Mouse (Mus musculus): ENCODE results near the gene Tut7. TPM values are rescaled to one million over a fixed set of nuclear protein-coding genes. Genes with fewer than 3 reads are reported as not detected.

Gene Tut7
- total and polyA plus RNA-seq, 3 experiments: 47.7 to 135 (median 53.8) TPM

DNA sequence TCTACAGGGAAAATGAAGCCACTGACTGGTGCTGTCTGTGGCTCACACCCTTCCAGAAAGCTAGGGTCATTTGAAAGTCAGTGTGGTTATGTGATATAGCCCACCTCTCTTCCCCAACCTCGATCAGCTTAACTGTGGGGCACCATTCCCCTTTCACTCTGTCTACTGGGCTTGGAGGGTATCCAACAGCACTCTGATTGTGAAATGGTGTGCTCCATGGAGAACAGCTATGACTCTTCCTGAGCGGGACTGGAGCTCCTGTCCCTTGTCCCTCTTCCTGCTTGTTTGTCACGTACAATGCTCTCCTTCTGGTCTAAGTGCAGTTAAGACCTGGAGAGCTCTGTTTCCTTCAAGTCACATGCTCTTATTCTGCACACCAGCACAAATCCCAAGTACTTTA is 47.8 kb downstream of the Tut7 start:
- DNase-seq (ENCODE audit: low read depth, low spot score): no peak
- Histone ChIP-seq H3K36me3 (ENCODE audit: control insufficient read depth in 1 of 2, insufficient read depth in 2 of 2, low read length in 2 of 2) (peaks cover 15 to 25% of the 10 kb centered on the region in 2 experiments), H3K4me3 (ENCODE audit: control insufficient read depth in 1 of 2, insufficient read depth in 1 of 2, low read depth in 2 of 2, low read length in 2 of 2) (no peak overlapping the region), H3K79me2 (ENCODE audit: control insufficient read depth, insufficient read depth, low read length, poor library complexity) (no peaks in the 10 kb centered on the region; the same call in 1 of the 2 replicates), H3K9ac (ENCODE audit: control insufficient read depth, low read depth, low read length, poor library complexity, severe bottlenecking) (no peak overlapping the region), H3K27ac (ENCODE audit: control insufficient read depth, low read depth, low read length) (no peak overlapping the region), H3K27me3 (ENCODE audit: control insufficient read depth in 1 of 2, insufficient read depth in 2 of 2, low read length in 2 of 2) (no peaks in the 10 kb centered on the region), H3K9me3 (replicated peaks; ENCODE audit: insufficient read depth, low read length) (no peaks in the 10 kb centered on the region), H3K4me1 (ENCODE audit: control insufficient read depth in 1 of 2, insufficient read depth in 2 of 2, low read length in 2 of 2) (peaks cover 7 to 8% of the 10 kb centered on the region in 2 experiments; a peak in 2 of 4 replicates)
- TF ChIP-seq POLR2AphosphoS2 (IDR thresholded peaks at IDR 0.05; ENCODE audit: low read length): no peak

DNA sequence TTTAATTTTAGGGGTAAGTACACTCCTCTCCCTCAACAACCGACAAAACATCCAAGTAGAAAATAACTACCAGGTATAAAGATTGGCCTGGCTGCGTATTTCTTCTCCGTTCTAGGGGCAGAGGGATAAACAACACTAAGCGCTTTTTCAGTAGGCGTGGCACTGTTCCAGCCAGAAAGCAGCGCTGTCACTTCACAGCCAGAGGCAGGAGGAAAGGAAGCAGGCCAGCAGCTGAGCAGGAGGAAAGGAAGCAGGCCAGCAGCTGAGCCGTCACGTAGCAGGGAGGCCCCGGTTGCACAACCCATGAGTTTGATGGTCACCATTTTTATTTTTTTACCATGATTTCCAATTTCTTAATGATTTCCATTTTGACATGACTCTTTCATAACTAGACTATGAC is 51.7 kb downstream of the Tut7 start:
- Histone ChIP-seq H3K9ac (ENCODE audit: control insufficient read depth, low read depth, low read length, poor library complexity, severe bottlenecking) (peak overlapping the region; percentile 90), H3K9me3 (replicated peaks; ENCODE audit: insufficient read depth, low read length) (no peaks in the 10 kb centered on the region), H3K4me1 (ENCODE audit: control insufficient read depth in 1 of 2, insufficient read depth in 2 of 2, low read length in 2 of 2) (peaks cover 17 to 26% of the 10 kb centered on the region in 2 experiments; a peak in 3 of 4 replicates), H3K27me3 (ENCODE audit: control insufficient read depth in 1 of 2, insufficient read depth in 2 of 2, low read length in 2 of 2) (no peaks in the 10 kb centered on the region), H3K4me3 (ENCODE audit: control insufficient read depth in 1 of 2, insufficient read depth in 1 of 2, low read depth in 2 of 2, low read length in 2 of 2) (peak overlapping the region; percentile 41 to 72), H3K79me2 (ENCODE audit: control insufficient read depth, insufficient read depth, low read length, poor library complexity) (peaks cover 34% of the 10 kb centered on the region), H3K27ac (ENCODE audit: control insufficient read depth, low read depth, low read length) (peak overlapping the region; percentile 100), H3K36me3 (ENCODE audit: control insufficient read depth in 1 of 2, insufficient read depth in 2 of 2, low read length in 2 of 2) (peaks cover 10 to 33% of the 10 kb centered on the region in 2 experiments)
- TF ChIP-seq NELFE (IDR thresholded peaks at IDR 0.05; ENCODE audit: low read depth, low read length) (no peak; the same call in 1 of the 2 replicates), MAZ (IDR thresholded peaks at IDR 0.05; ENCODE audit: low read depth, low read length) (no peak; the same call in 1 of the 2 replicates), MXI1 (IDR thresholded peaks at IDR 0.05; ENCODE audit: low read depth, low read length) (peak; percentile 81), CHD2 (IDR thresholded peaks at IDR 0.05; ENCODE audit: low read length) (no peak), ZKSCAN1 (IDR thresholded peaks at IDR 0.05; ENCODE audit: low read depth, low read length) (no peak), RAD21 (IDR thresholded peaks at IDR 0.05; ENCODE audit: low read depth, low read length) (no peak), E2F4 (IDR thresholded peaks at IDR 0.05; ENCODE audit: borderline replicate concordance, low read depth, low read length) (no peak), POLR2A (IDR thresholded peaks at IDR 0.05; ENCODE audit: control insufficient read depth in 1 of 2, insufficient read depth in 1 of 2, low read depth in 1 of 2, low read length in 2 of 2, poor library complexity in 1 of 2) (peak in 1 of 2 experiments; percentile 32; a peak in 1 of 4 replicates), NRF1 (IDR thresholded peaks at IDR 0.05; ENCODE audit: insufficient read depth, low read depth, low read length, poor library complexity, severe bottlenecking) (no peak), RCOR1 (IDR thresholded peaks at IDR 0.05; ENCODE audit: low read depth, low read length) (no peak), TAL1 (IDR thresholded peaks at IDR 0.05; ENCODE audit: low read length) (0 out of 2 replicates have a peak, but pooled peaks have one; percentile 2), USF1 (IDR thresholded peaks at IDR 0.05; ENCODE audit: low read depth, low read length) (0 out of 2 replicates have a peak, but pooled peaks have one; percentile 2), MEF2A (IDR thresholded peaks at IDR 0.05; ENCODE audit: extremely low read depth, insufficient replicate concordance, low read depth, low read length, poor library complexity, severe bottlenecking) (no peak), CTCF (IDR thresholded peaks at IDR 0.05 in 2 of 3, conservative IDR thresholded peaks at IDR 0.05 in 1 of 3; ENCODE audit: control insufficient read depth in 1 of 3, insufficient read depth in 1 of 3, low read depth in 2 of 3, low read length in 3 of 3, poor library complexity in 1 of 3, severe bottlenecking in 1 of 3) (no peak), ETS1 (IDR thresholded peaks at IDR 0.05; ENCODE audit: low read depth, low read length) (peak; percentile 97), MAX (IDR thresholded peaks at IDR 0.05; ENCODE audit: low read length) (peak; percentile 35), SIN3A (IDR thresholded peaks at IDR 0.05; ENCODE audit: low read length) (peak; percentile 85), CHD1 (IDR thresholded peaks at IDR 0.05; ENCODE audit: low read depth, low read length) (no peak), MAFK (IDR thresholded peaks at IDR 0.05; ENCODE audit: borderline replicate concordance, low read depth, low read length) (no peak), SMC3 (IDR thresholded peaks at IDR 0.05; ENCODE audit: low read depth, low read length) (no peak), ZNF384 (IDR thresholded peaks at IDR 0.05; ENCODE audit: low read depth, low read length) (no peak), HCFC1 (IDR thresholded peaks at IDR 0.05; ENCODE audit: low read depth, low read length) (peak; percentile 50; the same call in 1 of the 2 replicates), MYC (IDR thresholded peaks at IDR 0.05; ENCODE audit: low read depth, low read length) (0 out of 2 replicates have a peak, but pooled peaks have one; percentile 18), USF2 (IDR thresholded peaks at IDR 0.05; ENCODE audit: borderline replicate concordance in 1 of 2, insufficient read depth in 1 of 2, low read depth in 1 of 2, low read length in 2 of 2) (no peak), ZC3H11A (IDR thresholded peaks at IDR 0.05; ENCODE audit: low read depth, low read length) (no peak), POLR2AphosphoS2 (IDR thresholded peaks at IDR 0.05; ENCODE audit: low read length) (no peak), UBTF (IDR thresholded peaks at IDR 0.05; ENCODE audit: borderline replicate concordance, insufficient read depth, low read depth, low read length) (no peak), TCF12 (IDR thresholded peaks at IDR 0.05; ENCODE audit: low read depth, low read length) (no peak), EP300 (IDR thresholded peaks at IDR 0.05; ENCODE audit: low read depth in 1 of 2, low read length in 2 of 2) (no peak; a peak in 1 of 4 replicates), KAT2A (conservative IDR thresholded peaks at IDR 0.05; ENCODE audit: low read depth, low read length) (no peak), BHLHE40 (IDR thresholded peaks at IDR 0.05; ENCODE audit: borderline replicate concordance, low read depth, low read length) (no peak)
- DNase-seq (ENCODE audit: low read depth, low spot score): peak; percentile 93

Data from MEL (cell line).